Mouse (Mus musculus) CH12.LX (cell line): ENCODE results near the gene Efemp2. TPM values are rescaled to one million over a fixed set of nuclear protein-coding genes. Genes with fewer than 3 reads are reported as not detected.
A peak's percentile ranks its signal among the peaks of the same experiment; 100 is the strongest.

Experiments used
- DNase-seq: peaks from one replicate; pipeline ENCODE4 v3.0.0-alpha.2; 2013; ENCODE audit errors: extremely low read depth
- H3K27ac ChIP-seq: 2 replicates; pipeline ENCODE4 v1.5.1; 2012; ENCODE audit warnings: low read depth, mild to moderate bottlenecking, control low read depth, moderate library complexity; ENCODE audit not compliant: insufficient read depth
- H3K27me3 ChIP-seq: replicated peaks from 2 replicates; pipeline ENCODE3; 2012; ENCODE audit warnings: inconsistent platforms
- H3K36me3 ChIP-seq, 2 experiments: replicated peaks in 1 of 2; 2 replicates each; pipeline versions ENCODE3 to v1.6.1; 2012; ENCODE audit warnings: inconsistent platforms in 1 of 2, low read length in 1 of 2, mild to moderate bottlenecking in 1 of 2, mixed read lengths in 1 of 2, moderate library complexity in 1 of 2; ENCODE audit not compliant: control insufficient read depth in 1 of 2, insufficient read depth in 1 of 2
- H3K4me1 ChIP-seq, 2 experiments: 2 replicates each; pipeline ENCODE4 v1.6.1; 2012; ENCODE audit warnings: inconsistent platforms in 1 of 2, moderate library complexity in 1 of 2; ENCODE audit not compliant: insufficient read depth in 2 of 2, control insufficient read depth in 1 of 2
- H3K4me2 ChIP-seq: 2 replicates; pipeline ENCODE4 v1.6.1; 2012; ENCODE audit warnings: low read depth, mild to moderate bottlenecking, control low read depth; ENCODE audit not compliant: poor library complexity, insufficient read depth, severe bottlenecking
- H3K4me3 ChIP-seq, 3 experiments: fragments of 150-350 bp in 1 of 3; sonication (generic) in 1 of 3; replicated peaks in 1 of 3; 2 replicates each; pipeline versions ENCODE3 to v1.5.1; 2011 to 2012; ENCODE audit warnings: low read depth in 2 of 3, low read length in 2 of 3, mild to moderate bottlenecking in 2 of 3, moderate library complexity in 2 of 3, control low read depth in 1 of 3, improper control_type of control experiment in 1 of 3, inconsistent platforms in 1 of 3, mixed read lengths in 1 of 3; ENCODE audit not compliant: poor library complexity in 1 of 3
- H3K79me2 ChIP-seq: replicated peaks from 2 replicates; pipeline ENCODE4 v1.6.1; 2012; ENCODE audit warnings: mild to moderate bottlenecking, moderate library complexity; ENCODE audit not compliant: control insufficient read depth, poor library complexity, insufficient read depth, severe bottlenecking; ENCODE audit errors: extremely low read depth
- H3K9ac ChIP-seq: 2 replicates; pipeline ENCODE4 v1.6.1; 2012; ENCODE audit warnings: low read depth, mild to moderate bottlenecking, control low read depth, moderate library complexity; ENCODE audit not compliant: insufficient read depth
- H3K9me3 ChIP-seq: replicated peaks from 2 replicates; pipeline ENCODE3; 2012; ENCODE audit warnings: low read length, inconsistent platforms, mixed read lengths
- CTCF ChIP-seq, 2 experiments: IDR thresholded peaks in 1 of 2; conservative IDR thresholded peaks in 1 of 2; 2 replicates each; pipeline ENCODE4 v1.5.1; 2011 to 2012; ENCODE audit warnings: low read depth in 2 of 2, low read length in 2 of 2, improper control_type of control experiment in 1 of 2, inconsistent platforms in 1 of 2, mild to moderate bottlenecking in 1 of 2, moderate library complexity in 1 of 2
- E2F4 ChIP-seq: IDR thresholded peaks from 2 replicates; pipeline ENCODE4 v1.6.1; 2011; ENCODE audit warnings: low read depth, low read length, improper control_type of control experiment; ENCODE audit not compliant: insufficient replicate concordance
- ELF1 ChIP-seq: IDR thresholded peaks from 2 replicates; pipeline ENCODE4 v1.6.1; 2014; ENCODE audit warnings: low read depth, mild to moderate bottlenecking, inconsistent platforms, low read length, improper control_type of control experiment
- EP300 ChIP-seq: IDR thresholded peaks from 2 replicates; pipeline ENCODE4 v1.6.1; 2011; ENCODE audit warnings: low read length, improper control_type of control experiment
- GABPA ChIP-seq: IDR thresholded peaks from 2 replicates; pipeline ENCODE4 v1.6.1; 2012; ENCODE audit warnings: low read depth, low read length, improper control_type of control experiment, inconsistent platforms; ENCODE audit not compliant: insufficient replicate concordance
- IRF4 ChIP-seq: IDR thresholded peaks from 2 replicates; pipeline ENCODE4 v1.6.1; 2014; ENCODE audit warnings: low read depth, mild to moderate bottlenecking, inconsistent platforms, low read length, improper control_type of control experiment
- JUN ChIP-seq: IDR thresholded peaks from 2 replicates; pipeline ENCODE4 v1.6.1; 2011; ENCODE audit warnings: low read depth, mild to moderate bottlenecking, low read length, improper control_type of control experiment, moderate library complexity; ENCODE audit not compliant: insufficient read depth
- JUND ChIP-seq: conservative IDR thresholded peaks from 2 replicates; pipeline ENCODE4 v1.6.1; 2011; ENCODE audit warnings: low read depth, low read length, improper control_type of control experiment
- MAFK ChIP-seq: IDR thresholded peaks from 2 replicates; pipeline ENCODE4 v1.6.1; 2011; ENCODE audit warnings: low read length, improper control_type of control experiment; ENCODE audit not compliant: insufficient replicate concordance
- MAX ChIP-seq: IDR thresholded peaks from 2 replicates; pipeline ENCODE4 v1.6.1; 2011; ENCODE audit warnings: low read length, improper control_type of control experiment
- MAZ ChIP-seq: IDR thresholded peaks from 2 replicates; pipeline ENCODE4 v1.6.1; 2012; ENCODE audit warnings: low read depth, mild to moderate bottlenecking, inconsistent platforms, low read length, improper control_type of control experiment, moderate library complexity
- MEF2A ChIP-seq: IDR thresholded peaks from 2 replicates; pipeline ENCODE4 v1.6.1; 2014; ENCODE audit warnings: low read depth, mild to moderate bottlenecking, inconsistent platforms, low read length, improper control_type of control experiment, borderline replicate concordance
- MXI1 ChIP-seq: IDR thresholded peaks from 2 replicates; pipeline ENCODE4 v1.6.1; 2011; ENCODE audit warnings: mild to moderate bottlenecking, low read depth, low read length, improper control_type of control experiment
- MYC ChIP-seq: IDR thresholded peaks from 2 replicates; pipeline ENCODE4 v1.6.1; 2011; ENCODE audit warnings: low read depth, mild to moderate bottlenecking, improper control_type of control experiment, low read length
- PAX5 ChIP-seq: IDR thresholded peaks from 2 replicates; pipeline ENCODE4 v1.6.1; 2012; ENCODE audit warnings: low read length, inconsistent platforms, mixed read lengths
- POLR2AphosphoS2 ChIP-seq: IDR thresholded peaks from 2 replicates; pipeline ENCODE4 v1.6.1; 2011; ENCODE audit warnings: low read depth, low read length, improper control_type of control experiment
- SIN3A ChIP-seq: IDR thresholded peaks from 2 replicates; pipeline ENCODE4 v1.6.1; 2012; ENCODE audit warnings: low read length, improper control_type of control experiment, inconsistent platforms
- SMC3 ChIP-seq: IDR thresholded peaks from 2 replicates; pipeline ENCODE4 v1.6.1; 2011; ENCODE audit warnings: low read depth, low read length, improper control_type of control experiment
- TBP ChIP-seq: conservative IDR thresholded peaks from 2 replicates; pipeline ENCODE4 v1.6.1; 2011; ENCODE audit warnings: low read depth, low read length, improper control_type of control experiment
- USF1 ChIP-seq: IDR thresholded peaks from 2 replicates; pipeline ENCODE4 v1.6.1; 2014; ENCODE audit warnings: low read depth, mild to moderate bottlenecking, inconsistent platforms, low read length, improper control_type of control experiment
- ZKSCAN1 ChIP-seq: IDR thresholded peaks from 2 replicates; pipeline ENCODE4 v1.6.1; 2012; ENCODE audit warnings: low read depth, inconsistent platforms, low read length, improper control_type of control experiment, borderline replicate concordance
- ZMIZ1 ChIP-seq: IDR thresholded peaks from 2 replicates; pipeline ENCODE4 v1.6.1; 2012; ENCODE audit warnings: low read depth, mild to moderate bottlenecking, inconsistent platforms, low read length, improper control_type of control experiment
- dilution Hi-C: fragments of 300-500 bp; cut with MboI; formaldehyde crosslinking; loops from 2 replicates; pipeline ENCODE4 v1.14.3; 2020; ENCODE audit warnings: low sequenced_read_pairs; ENCODE audit not compliant: extremely low pct_unique_long_range_greater_than_20kb, extremely low pct_ligation_motif_present
- in situ Hi-C: fragments of 300-500 bp; cut with MboI; formaldehyde crosslinking; loops from 3 replicates; pipeline ENCODE4 v1.14.3; 2019; ENCODE audit warnings: low sequenced_read_pairs, low pct_ligation_motif_present, low pct_unique_long_range_greater_than_20kb, mixed read lengths
- polyA plus RNA-seq: library from polyadenylated mRNA; unstranded; fragments of >175 nt; gene quantifications from 2 replicates; pipeline ENCODE4 v1.2.1, GENCODE M21; 2012; ENCODE audit warnings: low read depth; ENCODE audit not compliant: insufficient read length
- total RNA-seq, 2 experiments: library from RNA; depleted of rRNA; stranded (reverse); fragments of 300-350 nt in 1 of 2; fragments of >200 nt in 1 of 2; gene quantifications; 2 replicates each; pipeline ENCODE4 v1.2.3; 2012 to 2014

Efemp2 gene
- total RNA-seq (2012; rRNA removed) (0.51 and 0.59 TPM in 2 replicates), total RNA-seq (2014; rRNA removed) (not detected in 2 replicates), polyA plus RNA-seq (0.50 and 1.5 TPM in 2 replicates)

DNA sequence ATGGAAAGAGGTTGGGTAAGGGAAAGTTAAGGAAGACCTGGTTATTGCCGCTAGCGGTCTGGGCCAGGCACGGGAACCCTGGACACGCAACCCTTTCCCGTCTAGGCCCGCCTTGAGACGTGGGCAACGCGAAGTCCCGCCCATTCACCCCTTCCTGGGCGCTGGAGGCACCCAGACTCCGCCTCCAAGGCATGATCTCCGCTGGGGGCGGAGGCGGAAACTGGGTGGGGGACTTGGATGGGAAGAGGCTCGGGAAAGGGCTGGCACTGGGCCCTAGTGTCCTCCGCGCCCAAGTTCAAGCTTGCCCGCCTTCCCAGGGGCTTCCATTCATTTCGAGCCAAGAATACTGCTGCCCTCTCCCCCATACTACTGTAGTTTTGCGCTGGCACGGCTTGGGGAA is at the start of gene Efemp2:
Gene Efemp2, plus strand, starts transcription at position 235 of the 400 bp plus-strand sequence.
- TF ChIP-seq ZMIZ1 (no peak), CTCF (conservative IDR thresholded peaks at IDR 0.05 in 1 of 2, IDR thresholded peaks at IDR 0.05 in 1 of 2; ENCODE audit: low read depth in 2 of 2, low read length in 2 of 2) (no peak)
- dilution Hi-C loops (no loop called here), in situ Hi-C loops (no loop called here)
- Histone ChIP-seq H3K9ac (no peak within 1 kb of the TSS), H3K4me2 (no peak within 1 kb of the TSS), H3K79me2 (no peaks in the 10 kb centered on the region), H3K9me3 (no peaks in the 10 kb centered on the region), H3K27ac (no peak within 1 kb of the TSS), H3K4me1 (no peaks in the 10 kb centered on the region), H3K4me3 (no peak within 1 kb of the TSS), H3K36me3 (peaks cover 0 to 5% of the 10 kb centered on the region in 2 experiments), H3K27me3 (no peaks in the 10 kb centered on the region)
- DNase-seq: no peak

DNA sequence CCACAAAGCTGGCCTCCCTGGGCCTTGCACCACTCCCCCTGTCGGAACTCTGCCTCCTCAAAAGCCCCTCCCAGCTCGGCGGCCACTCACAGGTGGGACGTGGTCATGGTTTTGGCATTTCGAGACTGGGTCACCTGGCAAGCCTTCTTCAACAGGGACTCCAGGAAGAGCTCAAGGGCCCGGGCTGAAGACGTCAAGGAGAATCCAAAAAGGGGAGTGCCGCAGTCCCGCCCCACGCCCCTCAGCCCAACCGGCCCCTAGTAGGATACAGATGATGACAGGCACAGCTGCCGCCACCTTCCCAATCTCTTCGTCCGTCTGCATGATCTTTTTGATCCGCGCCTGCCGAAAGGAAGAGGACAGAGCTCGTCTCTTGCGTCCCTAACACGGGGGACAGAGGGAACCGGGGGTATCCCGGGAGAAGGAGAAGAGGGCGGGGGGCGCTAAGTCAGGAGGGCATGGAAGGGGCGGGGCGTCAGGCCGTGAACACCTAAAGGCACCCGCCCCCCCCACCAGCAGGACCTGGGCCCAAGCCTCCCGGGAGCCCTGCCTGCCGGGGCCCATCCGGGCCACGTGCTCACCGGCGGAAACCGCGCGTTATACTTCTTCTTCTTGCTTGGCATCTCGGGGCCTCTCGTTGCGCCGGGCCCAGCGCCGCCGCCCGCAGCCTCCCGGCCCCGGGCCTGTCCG is 49.5 kb upstream of the Efemp2 start:
- dilution Hi-C loops: no loop called here
- in situ Hi-C loops: no loop called here
- peaks cover 16 to 32% of the 10 kb centered on the region in 2 experiments for H3K4me1 ChIP-seq
- H3K27ac ChIP-seq: peak overlapping the region; percentile 21; the same call in 1 of the 2 replicates
- peak; percentile 62 for DNase-seq
- TF ChIP-seq GABPA (no peak), MAX (peak; percentile 73; the same call in 1 of the 2 replicates), MAZ (peak; percentile 13; the same call in 1 of the 2 replicates), EP300 (no peak), MYC (0 out of 2 replicates have a peak, but pooled peaks have one; percentile 22), JUND (no peak), MEF2A (0 out of 2 replicates have a peak, but pooled peaks have one; percentile 18), JUN (no peak), ELF1 (no peak), USF1 (peak; percentile 23; the same call in 1 of the 2 replicates), TBP (no peak), SMC3 (no peak), PAX5 (no peak), E2F4 (no peak), ZMIZ1 (no peak), MAFK (no peak), MXI1 (peak; percentile 78; the same call in 1 of the 2 replicates), SIN3A (peak; percentile 47; the same call in 1 of the 2 replicates), ZKSCAN1 (no peak), POLR2AphosphoS2 (no peak), IRF4 (no peak)
- H3K27me3 ChIP-seq: no peaks in the 10 kb centered on the region
- H3K4me3 ChIP-seq: peak overlapping the region; percentile 62 to 76 (median 67)
- peaks cover 35 to 61% of the 10 kb centered on the region in 2 experiments for H3K36me3 ChIP-seq
- H3K9ac ChIP-seq: peak overlapping the region; percentile 94
- H3K9me3 ChIP-seq: no peaks in the 10 kb centered on the region
- peak overlapping the region; percentile 52 for H3K4me2 ChIP-seq
- no peaks in the 10 kb centered on the region; the same call in 1 of the 2 replicates for H3K79me2 ChIP-seq
